Mouse (Mus musculus) layer of hippocampus, postnatal 25 days (tissue): ENCODE results near the gene Mllt3. TPM values are rescaled to one million over a fixed set of nuclear protein-coding genes. Genes with fewer than 3 reads are reported as not detected.

Experiments
- DNase-seq, 2 experiments: peaks; one replicate each; pipeline ENCODE4 v3.0.0; 2022; ENCODE audit warnings: mixed read lengths in 2 of 2, low spot score in 1 of 2; ENCODE audit errors: extremely low spot score in 1 of 2
- total RNA-seq, 2 experiments: library from RNA; stranded (reverse); gene quantifications; 2 replicates each; pipeline ENCODE4 v1.2.3; 2021

The Mllt3 gene
- total RNA-seq, 2 experiments from 2014 or later = 41.1 to 49.8 TPM

DNA sequence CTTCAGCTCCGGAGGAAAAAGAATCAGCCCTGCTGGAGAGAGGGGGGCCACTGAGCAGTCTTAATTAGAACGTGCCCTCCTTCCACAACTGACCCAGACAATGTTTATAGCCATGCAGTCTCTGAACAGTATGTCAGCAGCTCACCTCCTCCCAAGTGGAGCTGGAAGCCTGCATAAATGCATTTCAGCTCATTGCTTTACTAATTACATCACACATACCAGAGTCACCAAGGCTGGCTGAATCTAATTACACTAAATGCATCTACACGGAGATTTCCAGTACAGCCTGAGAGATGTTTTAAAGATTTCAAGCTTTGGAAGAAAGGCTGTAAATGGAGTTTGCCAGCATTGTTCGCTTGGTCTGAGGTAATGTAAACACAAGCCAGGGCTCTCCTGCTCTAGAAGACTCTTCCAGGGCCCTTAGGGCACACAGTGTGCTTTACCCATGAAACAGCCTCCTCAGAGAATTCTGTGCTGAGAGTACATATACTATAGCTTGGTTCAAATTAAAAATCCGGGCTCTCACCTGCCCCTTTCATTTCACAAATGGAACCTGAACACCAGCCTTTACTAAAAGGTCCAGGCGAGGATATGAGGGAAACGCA lies 293.5 kb downstream of the Mllt3 start:
- no peak for DNase-seq

DNA sequence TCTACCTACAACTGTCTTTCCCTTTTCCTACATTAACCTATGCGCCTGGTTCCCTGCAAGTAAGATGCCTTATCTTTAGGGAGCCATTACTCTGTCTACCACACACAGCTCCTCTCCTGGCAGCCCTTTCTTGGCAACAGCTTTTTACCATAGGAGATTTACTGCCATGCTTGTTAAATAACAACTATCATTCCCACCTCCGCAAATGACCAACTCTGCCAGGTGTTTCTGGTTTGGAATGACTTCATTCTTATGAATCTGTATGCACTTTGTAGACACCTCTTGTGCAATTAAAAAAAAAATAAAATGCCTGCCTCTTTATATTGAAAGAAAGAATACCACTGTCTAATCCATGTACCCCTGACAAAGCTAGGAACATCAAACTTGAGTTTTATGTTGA lies 294.1 kb downstream of the Mllt3 start:
- no peak for DNase-seq

DNA sequence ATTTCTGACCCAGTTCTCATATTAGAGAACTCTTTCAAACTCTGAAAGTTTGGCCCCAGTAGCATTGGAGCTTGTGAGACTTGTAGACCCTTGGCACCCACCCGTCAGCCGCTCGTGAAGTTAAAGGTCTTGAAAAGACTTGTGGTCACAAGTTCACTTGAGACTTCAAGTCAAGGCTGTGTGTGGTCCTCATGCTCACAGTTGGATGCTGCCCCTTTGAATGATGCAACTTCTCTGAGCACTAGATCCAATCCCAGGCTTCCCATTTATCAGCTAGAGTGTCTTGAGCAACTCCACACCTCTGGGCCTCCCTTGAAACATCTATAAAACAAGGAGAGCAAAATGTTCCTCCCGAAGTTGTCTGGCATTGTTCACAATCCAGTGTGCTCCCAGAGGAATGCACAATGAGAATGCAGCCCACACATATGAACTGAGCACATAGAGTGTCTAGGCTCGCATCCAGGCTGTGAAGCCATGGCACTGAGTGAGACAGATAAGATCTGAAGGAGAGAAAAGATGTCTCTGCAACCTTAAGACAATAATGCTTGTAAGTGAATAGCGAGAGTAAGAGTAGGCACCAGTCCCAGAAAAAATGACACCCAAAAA lies 295.9 kb downstream of the Mllt3 start:
- no peak for DNase-seq

DNA sequence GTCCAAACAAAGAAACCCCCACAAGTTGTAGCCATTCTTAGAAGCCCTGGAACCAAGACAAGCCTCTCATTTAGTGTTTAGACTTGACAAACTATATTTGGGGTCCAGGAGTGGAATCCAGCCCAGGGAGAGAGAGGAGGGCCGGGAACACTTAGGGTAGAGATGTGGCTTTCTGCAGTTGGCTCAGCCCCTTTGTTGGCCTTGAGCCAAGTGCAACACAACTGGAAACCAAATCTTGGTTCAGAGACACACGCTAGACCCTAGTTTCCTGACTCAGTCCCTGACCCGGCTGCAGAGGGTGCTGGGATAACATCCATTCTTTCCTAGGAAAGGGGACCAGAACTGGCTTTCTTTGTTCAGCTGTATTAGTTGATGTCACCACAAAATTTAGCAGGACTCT lies 296.4 kb downstream of the Mllt3 start:
- DNase-seq = no peak

DNA sequence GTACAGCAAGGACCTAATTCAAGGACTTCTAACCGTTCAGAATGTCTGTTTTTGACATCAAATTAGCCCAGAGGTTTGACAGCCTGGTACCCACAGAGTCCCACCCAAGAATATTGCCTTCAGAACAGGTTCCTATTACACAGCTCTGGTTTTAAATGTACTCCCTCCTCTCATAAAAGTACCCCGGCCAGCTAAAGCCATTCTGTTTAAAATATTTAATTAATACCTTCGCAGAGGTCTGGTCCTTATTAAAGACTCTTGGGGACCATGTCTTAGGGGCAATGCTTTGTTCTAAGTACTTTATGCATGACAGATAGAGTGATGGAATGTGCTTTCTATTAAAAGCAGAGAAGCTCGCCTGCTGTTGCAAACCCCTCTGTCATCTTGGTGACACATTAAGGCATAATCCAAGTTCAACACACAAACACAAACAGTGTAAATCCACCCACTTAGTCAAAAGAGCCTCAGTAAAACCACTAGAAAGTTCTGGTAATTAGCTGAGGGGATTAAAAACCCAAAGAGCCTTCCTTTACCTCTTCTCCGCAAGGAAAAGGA lies 302.0 kb downstream of the Mllt3 start:
- DNase-seq = no peak

DNA sequence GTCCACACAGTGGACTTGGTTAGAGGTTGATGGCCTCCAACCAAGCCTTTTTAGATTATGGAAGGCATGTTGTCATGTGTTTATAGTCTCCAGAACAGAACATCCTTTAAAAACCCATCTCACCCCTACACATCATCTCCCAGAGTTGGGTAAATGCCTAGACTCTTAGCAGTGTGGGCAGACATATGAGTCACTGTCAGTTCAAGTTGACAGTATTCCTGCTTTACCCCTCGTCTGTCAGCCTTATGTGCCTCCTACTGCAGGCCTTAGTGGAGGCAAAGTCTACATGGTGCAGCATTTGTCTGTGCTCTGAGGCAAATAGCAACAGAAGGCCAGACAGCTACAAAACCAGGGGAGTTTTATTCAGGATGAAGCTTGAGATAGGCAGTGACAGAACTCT lies 304.6 kb downstream of the Mllt3 start:
- peak in 1 of 2 experiments; percentile 17 for DNase-seq

DNA sequence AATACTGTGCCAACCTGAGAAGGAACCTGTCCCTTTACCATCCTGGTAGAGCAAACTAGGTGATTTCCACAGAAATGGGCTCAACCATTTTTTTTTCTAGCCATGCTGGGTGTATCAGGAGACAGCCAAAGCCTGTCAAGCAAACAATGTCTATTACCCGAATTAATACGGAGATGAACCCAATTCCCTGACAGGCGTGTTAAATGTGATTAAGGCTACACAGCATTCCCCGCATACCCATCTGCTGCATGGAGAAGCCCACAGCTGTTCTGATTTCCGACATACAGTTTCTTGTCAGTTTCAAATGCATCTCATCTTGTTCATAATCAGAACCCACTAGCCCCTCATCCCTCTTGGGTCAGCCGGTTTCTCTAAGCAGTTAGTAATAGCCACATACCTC lies 309.7 kb downstream of the Mllt3 start:
- no peak for DNase-seq

Other genes starting within 250 kb of the Mllt3 start
- gene Focad, start 61.3 kb upstream of the Mllt3 start, total RNA-seq = 10 to 100 TPM; 59.1 to 75.4 TPM